Mouse (Mus musculus) testis, adult 2 months (tissue): ENCODE measurements around the gene Foxo3.

Source experiments
- CTCF ChIP-seq: fragments of 200-500 bp; IDR thresholded peaks from 2 replicates; pipeline ENCODE4 v1.5.1; 2012; ENCODE audit warnings: low read depth, mild to moderate bottlenecking, inconsistent platforms, low read length, moderate library complexity; ENCODE audit not compliant: control insufficient read depth, insufficient read depth, insufficient replicate concordance
- POLR2A ChIP-seq: fragments of 200-500 bp; IDR thresholded peaks from 2 replicates; pipeline ENCODE4 v1.6.1; 2012; ENCODE audit warnings: low read depth, mild to moderate bottlenecking, inconsistent platforms, low read length, moderate library complexity; ENCODE audit not compliant: control insufficient read depth

DNA sequence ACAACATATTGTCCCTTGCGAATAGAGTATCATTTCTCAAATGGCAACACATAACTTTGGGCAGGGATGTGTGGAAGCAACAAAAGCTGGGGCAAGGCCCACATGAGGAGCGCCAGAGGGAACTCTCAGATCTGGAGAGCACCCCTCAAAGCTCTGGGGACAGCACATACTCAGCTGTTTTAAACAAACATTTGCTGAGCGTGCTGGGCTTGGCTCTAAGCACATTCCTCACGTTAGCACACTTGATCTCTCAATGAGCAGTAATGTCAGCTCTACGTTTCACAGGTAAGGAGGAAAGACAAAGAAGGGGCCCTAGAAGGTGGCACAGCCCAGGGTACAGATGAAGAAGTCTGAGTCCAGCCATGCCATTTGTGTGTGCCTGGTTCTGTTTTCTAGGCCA lies 131.3 kb downstream of the Foxo3 start:
- TF ChIP-seq CTCF (no peak), POLR2A (no peak)
